Mouse (Mus musculus) neural tube, embryonic 11.5 days (tissue): ENCODE results near the gene Mfap4. TPM values are rescaled to one million over a fixed set of nuclear protein-coding genes. Genes with fewer than 3 reads are reported as not detected.

Source experiments
- ATAC-seq: fragments of 200-750 bp; cut with Nextera tagmentation; 2 replicates; pipeline ENCODE4 v1.8.0; 2017; ENCODE audit warnings: moderate number of reproducible peaks, mild to moderate bottlenecking, moderate TSS enrichment, moderate library complexity; ENCODE audit not compliant: insufficient read depth, low FRiP score, low TSS enrichment
- DNase-seq: peaks from one replicate; pipeline ENCODE4 v3.0.0-alpha.2; 2015; ENCODE audit warnings: low spot score
- H3K27ac ChIP-seq: fragments of 300-500 bp; sonication (generic); 2 replicates; pipeline ENCODE4 v1.5.1; 2014; ENCODE audit warnings: low read depth, mild to moderate bottlenecking, low read length
- H3K27me3 ChIP-seq: fragments of 300-500 bp; sonication (generic); 2 replicates; pipeline ENCODE4 v1.6.1; 2014; ENCODE audit warnings: mild to moderate bottlenecking, low read length, mixed read lengths; ENCODE audit not compliant: control insufficient read depth, insufficient read depth
- H3K36me3 ChIP-seq: fragments of 300-500 bp; sonication (generic); 2 replicates; pipeline ENCODE4 v1.6.1; 2014; ENCODE audit warnings: mild to moderate bottlenecking, low read length, moderate library complexity, mixed read lengths; ENCODE audit not compliant: control insufficient read depth, insufficient read depth
- H3K4me1 ChIP-seq: fragments of 300-500 bp; sonication (generic); 2 replicates; pipeline ENCODE4 v1.6.1; 2014; ENCODE audit warnings: low read length, mixed read lengths; ENCODE audit not compliant: control insufficient read depth, insufficient read depth
- H3K4me2 ChIP-seq: fragments of 300-500 bp; sonication (generic); 2 replicates; pipeline ENCODE4 v1.6.1; 2014; ENCODE audit warnings: low read depth, mild to moderate bottlenecking, moderate library complexity
- H3K4me3 ChIP-seq: fragments of 300-500 bp; sonication (generic); 2 replicates; pipeline ENCODE4 v1.5.1; 2014; ENCODE audit warnings: low read depth, low read length
- H3K9ac ChIP-seq: fragments of 300-500 bp; sonication (generic); 2 replicates; pipeline ENCODE4 v1.6.1; 2014; ENCODE audit warnings: mild to moderate bottlenecking, low read length
- H3K9me3 ChIP-seq: fragments of 300-500 bp; sonication (generic); 2 replicates; pipeline ENCODE4 v1.6.1; 2016; ENCODE audit warnings: low read length; ENCODE audit not compliant: control insufficient read depth
- WGBS: fragments of 180-500 bp; shearing (Covaris S2); extraction: QIAGEN DNeasy Blood & Tissue Kit; methylation state at CpG from one replicate; pipeline ENCODE4 v1.1.7; 2014; 5-methylcytosine and 5-hydroxymethylcytosine counted together
- polyA plus RNA-seq: library from polyadenylated mRNA; unstranded; fragments of >200 nt; fragmentation: Nextera tagmentation; extraction: Ambion mirVana; gene quantifications from 2 replicates; pipeline ENCODE4 v1.2.1, GENCODE M21; 2014

Mfap4 gene
- polyA plus RNA-seq, 1 experiment from 2014 or later = 119 TPM

DNA sequence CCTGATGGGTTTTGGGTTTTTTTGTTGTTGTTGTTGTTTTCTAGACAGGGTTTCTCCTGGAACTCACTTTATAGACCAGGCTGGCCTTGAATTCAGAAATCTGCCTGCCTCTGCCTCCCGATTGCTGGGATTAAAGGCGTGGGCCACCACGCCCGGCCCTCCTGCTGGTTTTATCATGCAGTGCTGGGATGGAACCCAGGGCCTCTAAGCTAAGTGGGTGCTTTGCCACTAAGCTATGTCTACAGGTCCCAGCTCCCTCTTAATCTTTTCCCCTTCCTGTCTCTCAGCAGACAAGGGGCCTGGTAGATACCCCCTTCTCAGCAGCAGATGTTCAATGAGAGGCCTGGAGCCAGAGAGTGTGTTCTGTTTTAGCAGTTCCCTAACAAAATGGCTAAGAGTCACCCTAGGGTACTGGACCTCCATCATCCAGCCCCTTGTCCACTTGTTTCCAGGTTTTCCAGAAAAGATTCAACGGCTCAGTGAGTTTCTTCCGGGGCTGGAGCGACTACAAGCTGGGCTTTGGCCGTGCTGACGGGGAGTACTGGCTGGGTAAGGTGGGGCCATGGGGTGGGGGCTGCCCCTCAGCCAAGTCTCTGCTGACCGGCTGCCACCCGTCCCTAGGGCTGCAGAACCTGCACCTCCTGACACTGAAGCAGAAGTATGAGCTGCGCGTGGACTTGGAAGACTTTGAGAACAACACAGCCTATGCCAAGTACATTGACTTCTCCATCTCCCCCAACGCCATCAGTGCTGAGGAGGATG, 1.4 kb downstream of the Mfap4 start:
- DNase-seq (no peak), ATAC-seq (no peak)
- no peaks in the 10 kb centered on the region for H3K27me3 ChIP-seq
- peaks cover 16% of the 10 kb centered on the region for H3K4me1 ChIP-seq
- H3K4me3 ChIP-seq = peak overlapping the region; percentile 24; the same call in 1 of the 2 replicates
- no peaks in the 10 kb centered on the region for H3K9me3 ChIP-seq
- H3K36me3 ChIP-seq = peaks cover 22% of the 10 kb centered on the region
- no peak overlapping the region for H3K27ac ChIP-seq
- peak overlapping the region; percentile 41 for H3K4me2 ChIP-seq
- 92% methylated on average over 14 of the region's 14 CpGs for WGBS
- peak overlapping the region; percentile 14; the same call in 1 of the 2 replicates for H3K9ac ChIP-seq

DNA sequence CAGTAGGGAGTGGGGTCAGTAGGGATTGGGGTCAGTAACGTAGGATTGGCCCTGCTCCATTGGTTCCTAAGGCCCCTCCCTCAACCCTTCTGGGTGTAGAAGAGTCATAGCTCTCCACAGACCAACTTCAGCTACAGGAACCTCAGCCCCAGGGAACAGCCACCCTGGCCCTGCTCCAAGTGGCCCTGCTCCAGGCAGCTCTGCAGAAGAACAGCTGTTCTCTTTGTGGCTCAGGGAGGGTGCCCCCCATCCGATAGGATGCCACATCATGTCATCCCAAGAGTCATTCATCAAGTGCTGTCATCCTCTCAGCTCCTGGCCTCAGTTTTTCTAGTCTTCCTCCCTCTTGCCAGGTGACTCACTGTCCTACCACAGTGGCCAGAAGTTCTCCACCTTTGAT, 2.2 kb downstream of the Mfap4 start:
- Histone ChIP-seq H3K9ac (no peak overlapping the region), H3K36me3 (peaks cover 24% of the 10 kb centered on the region), H3K4me3 (no peak overlapping the region), H3K4me1 (peaks cover 17% of the 10 kb centered on the region), H3K9me3 (no peaks in the 10 kb centered on the region), H3K27ac (no peak overlapping the region), H3K27me3 (no peaks in the 10 kb centered on the region), H3K4me2 (no peak overlapping the region)
- ATAC-seq = no peak
- WGBS = 85% methylated on average over 2 of the region's 2 CpGs
- DNase-seq = no peak

DNA sequence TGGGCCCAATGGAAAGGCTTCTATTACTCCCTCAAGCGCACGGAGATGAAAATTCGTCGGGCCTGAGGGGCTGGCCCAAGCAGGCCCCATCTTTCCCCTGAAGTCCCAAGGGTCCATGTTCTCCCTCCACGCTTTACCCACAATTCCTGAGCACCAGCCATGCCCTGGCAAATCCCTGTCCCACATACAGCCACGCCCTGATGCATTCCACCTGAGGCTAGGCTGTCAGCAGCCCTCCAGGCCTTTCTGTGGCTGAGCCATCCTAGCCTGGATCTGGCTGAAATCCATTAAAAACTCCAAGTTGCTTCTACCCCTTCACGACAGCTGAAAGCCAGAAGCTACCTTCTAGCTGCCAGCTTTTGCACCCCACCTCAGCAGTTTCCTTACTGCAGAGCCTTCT, 2.7 kb downstream of the Mfap4 start:
- H3K4me2 ChIP-seq = no peak overlapping the region
- no peak for ATAC-seq

DNA sequence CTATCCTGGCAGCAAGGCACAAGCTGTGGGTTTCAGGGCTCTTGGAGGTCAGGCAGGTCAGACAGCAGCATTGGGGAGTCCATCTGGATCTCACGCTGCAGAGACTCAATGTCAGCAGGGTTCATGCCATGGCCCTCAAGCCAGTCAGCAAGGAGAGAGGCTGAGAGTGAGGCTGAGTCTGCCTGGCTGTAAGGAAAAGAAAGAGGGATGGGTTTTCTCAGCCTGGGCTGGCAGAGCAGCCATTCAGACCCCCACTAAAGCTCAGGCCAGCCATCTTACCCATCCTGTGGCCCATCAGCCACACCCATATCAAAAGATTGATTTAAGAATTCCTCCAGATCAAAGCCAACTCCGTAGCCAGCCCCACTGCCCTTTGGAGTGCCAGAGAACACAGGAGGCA, 3.9 kb downstream of the Mfap4 start:
- no peak overlapping the region for H3K4me2 ChIP-seq
- WGBS = 91% methylated on average over 2 of the region's 2 CpGs
- no peak overlapping the region for H3K27ac ChIP-seq
- no peak for DNase-seq
- ATAC-seq = no peak
- H3K9ac ChIP-seq = no peak overlapping the region
- H3K4me1 ChIP-seq = peaks cover 26% of the 10 kb centered on the region
- H3K27me3 ChIP-seq = no peaks in the 10 kb centered on the region
- no peaks in the 10 kb centered on the region for H3K9me3 ChIP-seq
- no peak overlapping the region for H3K4me3 ChIP-seq
- peaks cover 24% of the 10 kb centered on the region for H3K36me3 ChIP-seq

More for the DNA sequence above, 2.7 kb downstream of the Mfap4 start:
- 85% methylated on average over 7 of the region's 7 CpGs for WGBS
- Histone ChIP-seq H3K36me3 (peaks cover 24% of the 10 kb centered on the region), H3K27ac (no peak overlapping the region), H3K4me1 (peaks cover 22% of the 10 kb centered on the region), H3K4me3 (no peak overlapping the region), H3K9me3 (no peaks in the 10 kb centered on the region), H3K9ac (no peak overlapping the region), H3K27me3 (no peaks in the 10 kb centered on the region)
- no peak for DNase-seq

DNA sequence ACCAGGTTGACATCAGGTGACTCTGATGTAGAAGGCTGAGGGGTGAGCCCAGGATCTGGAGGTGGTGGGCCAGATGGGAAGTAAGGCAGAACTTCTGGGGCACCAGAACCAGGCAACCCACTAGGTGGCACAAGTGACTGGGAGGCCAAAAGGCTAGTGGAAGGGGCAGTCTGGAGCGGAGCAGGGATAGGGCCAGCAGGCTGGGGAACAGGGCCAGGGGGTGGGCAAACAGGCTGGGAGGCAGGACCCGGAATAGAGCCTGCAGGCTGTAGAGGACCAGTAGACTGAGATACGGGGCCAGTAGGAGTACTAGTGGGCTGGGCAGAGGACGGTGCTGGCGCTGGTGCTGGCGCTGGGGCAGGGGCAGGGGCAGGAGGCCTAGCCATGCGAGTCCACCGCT, 4.6 kb downstream of the Mfap4 start:
- 95% methylated on average over 8 of the region's 8 CpGs for WGBS
- Histone ChIP-seq H3K4me2 (no peak overlapping the region), H3K4me3 (no peak overlapping the region), H3K27ac (no peak overlapping the region), H3K9ac (no peak overlapping the region), H3K36me3 (peaks cover 24% of the 10 kb centered on the region), H3K4me1 (peaks cover 20% of the 10 kb centered on the region), H3K9me3 (no peaks in the 10 kb centered on the region), H3K27me3 (no peaks in the 10 kb centered on the region)
- DNase-seq (no peak), ATAC-seq (no peak)

DNA sequence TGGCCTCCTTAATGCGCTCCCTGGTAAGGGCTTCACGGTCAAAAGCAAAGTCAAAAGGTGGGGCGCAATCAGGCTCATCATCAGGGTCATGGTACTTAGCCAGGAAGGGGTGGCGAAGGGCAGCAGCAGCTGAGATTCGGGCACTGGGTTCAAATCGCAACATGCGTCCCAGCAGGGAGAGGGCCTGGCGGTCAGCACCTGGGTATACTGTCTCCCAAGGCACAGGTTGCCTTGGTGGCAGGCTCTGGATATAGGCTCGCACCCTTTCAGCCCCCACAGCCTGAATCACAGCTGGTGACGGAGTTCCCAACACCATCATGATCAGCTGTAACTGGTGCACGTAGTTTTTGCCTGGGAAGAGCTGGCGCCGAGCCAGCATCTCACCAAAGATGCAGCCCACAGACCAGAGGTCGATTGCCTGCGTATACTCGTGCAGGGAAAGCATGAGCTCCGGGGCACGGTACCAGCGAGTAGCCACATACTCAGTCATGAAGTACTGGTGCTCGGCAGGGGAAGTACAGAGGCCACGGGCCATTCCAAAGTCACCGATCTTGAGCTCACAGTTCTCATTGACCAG, 5.8 kb downstream of the Mfap4 start:
- Histone ChIP-seq H3K9me3 (no peaks in the 10 kb centered on the region), H3K4me2 (no peak overlapping the region), H3K27ac (no peak overlapping the region), H3K27me3 (no peaks in the 10 kb centered on the region), H3K4me3 (no peak overlapping the region), H3K4me1 (peaks cover 15% of the 10 kb centered on the region), H3K36me3 (peaks cover 24% of the 10 kb centered on the region), H3K9ac (no peak overlapping the region)
- ATAC-seq (no peak), DNase-seq (no peak)
- 93% methylated on average over 22 of the region's 22 CpGs for WGBS

DNA sequence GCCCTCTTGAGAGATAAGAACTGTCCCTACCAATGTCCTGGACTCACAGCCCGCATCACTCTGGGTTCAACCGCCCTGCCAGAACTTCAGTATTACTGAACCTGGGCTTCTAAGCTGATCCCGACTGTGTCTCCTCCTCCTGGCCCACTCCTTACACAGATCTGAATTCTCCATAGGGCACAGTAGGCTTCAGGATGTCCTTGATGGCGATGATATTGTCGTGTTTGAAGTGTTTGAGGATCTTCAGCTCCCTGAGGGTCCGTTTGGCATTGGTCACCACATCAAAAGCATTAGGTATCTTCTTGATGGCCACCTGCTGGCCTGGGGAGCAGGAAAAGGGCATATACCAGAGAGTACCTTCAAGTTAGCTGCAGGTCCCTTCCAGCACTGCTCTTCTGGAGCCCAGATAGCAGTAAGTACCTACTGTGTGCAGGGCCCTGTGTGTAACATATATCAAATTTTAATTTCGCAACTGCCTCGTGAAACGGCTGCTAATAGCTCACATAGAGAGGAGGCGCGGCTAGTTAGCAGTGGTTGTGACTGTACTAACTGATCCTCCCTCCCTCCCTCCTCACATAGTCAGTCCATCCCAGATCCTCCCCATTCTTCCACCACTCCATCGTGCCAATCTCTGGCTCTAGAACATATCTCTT, 7.6 kb downstream of the Mfap4 start:
- H3K36me3 ChIP-seq = peaks cover 24% of the 10 kb centered on the region
- DNase-seq (no peak), ATAC-seq (no peak)
- peak overlapping the region; percentile 86 for H3K9ac ChIP-seq
- peak overlapping the region; percentile 84 for H3K4me3 ChIP-seq
- H3K4me2 ChIP-seq = peak overlapping the region; percentile 90
- peaks cover 11% of the 10 kb centered on the region for H3K4me1 ChIP-seq
- 75% methylated on average over 12 of the region's 12 CpGs for WGBS
- no peak overlapping the region for H3K27ac ChIP-seq
- no peaks in the 10 kb centered on the region for H3K27me3 ChIP-seq
- H3K9me3 ChIP-seq = no peaks in the 10 kb centered on the region

DNA sequence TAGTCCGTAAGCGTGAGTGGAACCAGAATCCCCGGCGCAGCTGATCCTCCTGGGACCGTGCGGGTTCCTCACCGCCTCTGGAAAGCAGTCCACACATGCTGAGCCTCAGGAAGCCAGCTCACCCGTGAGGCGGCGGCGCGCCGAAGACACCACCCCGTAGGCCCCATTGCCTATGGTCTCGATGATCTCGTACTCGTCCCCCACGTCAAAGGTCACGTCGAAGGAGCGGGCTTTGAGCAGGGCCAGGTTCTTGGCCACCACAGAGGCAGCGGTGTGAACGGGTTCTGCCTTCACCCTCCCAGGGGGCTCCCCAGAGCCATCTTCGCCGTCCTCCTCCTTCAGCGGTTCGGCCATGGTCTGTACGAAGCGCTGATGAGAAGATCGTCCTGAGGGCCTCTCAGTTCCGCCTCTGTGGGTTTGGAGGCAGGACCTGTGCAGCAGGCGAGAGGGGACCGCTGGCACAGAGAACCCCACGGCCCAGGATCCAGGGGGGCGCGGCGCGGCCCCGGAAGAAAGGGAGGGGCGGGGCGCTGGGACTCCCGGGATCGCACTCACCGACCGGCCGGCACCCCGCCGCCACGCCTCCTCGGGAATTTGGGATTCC, 8.4 kb downstream of the Mfap4 start:
- WGBS = 1% methylated on average over 36 of the region's 50 CpGs
- H3K27ac ChIP-seq = peak overlapping the region; percentile 80
- peaks cover 11% of the 10 kb centered on the region for H3K4me1 ChIP-seq
- H3K36me3 ChIP-seq = peaks cover 24% of the 10 kb centered on the region
- H3K4me3 ChIP-seq = peak overlapping the region; percentile 84
- peak; percentile 63 for ATAC-seq
- peak; percentile 52 for DNase-seq
- peak overlapping the region; percentile 90 for H3K4me2 ChIP-seq
- peak overlapping the region; percentile 86 for H3K9ac ChIP-seq
- no peaks in the 10 kb centered on the region for H3K9me3 ChIP-seq
- no peaks in the 10 kb centered on the region for H3K27me3 ChIP-seq
